Mouse (Mus musculus): Measurements from ENCODE around the gene Map3k13.
"Not testable (repeated sequence)": the region's sequence is repeated elsewhere in the genome, so short reads cannot be mapped to it uniquely, and the experiment has no call there.

The Map3k13 gene

DNA sequence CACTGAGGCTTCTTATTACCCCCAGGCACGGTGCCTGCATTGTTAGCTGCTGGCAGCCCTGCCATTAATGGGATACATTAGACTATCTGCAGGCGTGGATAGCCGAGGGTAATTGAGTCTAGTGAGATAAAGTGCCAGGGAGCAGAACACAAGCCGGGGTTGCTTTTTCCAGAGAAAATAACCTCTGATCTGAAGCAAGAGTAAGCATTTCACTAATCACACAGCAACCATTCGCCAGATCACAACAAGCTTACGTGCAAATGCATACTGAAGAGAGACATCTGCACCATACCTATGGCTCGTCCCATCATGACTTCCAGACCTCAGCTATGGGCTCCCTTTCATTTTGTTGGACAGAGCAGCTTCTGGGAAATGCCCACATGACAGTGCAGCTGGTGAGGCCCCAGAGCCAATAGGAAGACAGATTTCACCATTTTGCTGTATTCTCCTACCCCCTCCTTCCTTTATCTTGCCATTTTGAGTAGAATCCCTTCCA, 59.3 kb downstream of the Map3k13 start:
- no peak for DNase-seq (ENCODE audit: low spot score)

DNA sequence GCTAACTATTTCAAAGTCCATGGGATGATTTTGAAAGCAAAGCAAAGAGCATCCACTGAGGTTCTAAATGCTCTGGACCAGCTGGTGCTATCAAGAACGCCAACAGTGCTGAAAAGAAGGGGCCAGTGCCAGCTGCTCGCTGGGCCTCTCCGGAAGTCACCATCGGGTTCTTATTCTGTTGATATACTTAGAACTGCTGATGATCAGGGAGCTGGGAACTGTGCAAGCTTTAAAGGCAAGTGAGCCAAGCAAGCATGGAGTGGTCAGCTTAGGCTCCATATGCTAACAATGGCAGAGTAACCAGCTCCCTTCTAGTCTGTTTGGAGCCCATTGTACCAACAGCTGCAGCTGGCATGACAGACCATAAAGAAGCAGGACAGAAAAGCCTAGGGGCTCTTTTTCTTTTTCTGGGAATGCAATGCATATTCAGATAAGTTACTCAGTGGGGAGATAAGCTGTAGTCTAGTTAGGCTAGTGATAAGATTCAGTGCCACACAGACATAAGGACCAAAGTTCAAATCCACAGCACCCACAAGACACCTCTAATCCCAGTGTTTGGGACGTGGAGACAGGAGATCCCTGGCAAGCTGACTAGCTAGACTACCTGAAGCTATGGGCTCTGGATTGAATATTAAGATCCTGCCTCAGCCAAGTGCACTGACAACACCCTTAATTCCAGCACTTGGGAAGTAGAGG, 60.6 kb downstream of the Map3k13 start:
- DNase-seq (ENCODE audit: low spot score), result no peak

DNA sequence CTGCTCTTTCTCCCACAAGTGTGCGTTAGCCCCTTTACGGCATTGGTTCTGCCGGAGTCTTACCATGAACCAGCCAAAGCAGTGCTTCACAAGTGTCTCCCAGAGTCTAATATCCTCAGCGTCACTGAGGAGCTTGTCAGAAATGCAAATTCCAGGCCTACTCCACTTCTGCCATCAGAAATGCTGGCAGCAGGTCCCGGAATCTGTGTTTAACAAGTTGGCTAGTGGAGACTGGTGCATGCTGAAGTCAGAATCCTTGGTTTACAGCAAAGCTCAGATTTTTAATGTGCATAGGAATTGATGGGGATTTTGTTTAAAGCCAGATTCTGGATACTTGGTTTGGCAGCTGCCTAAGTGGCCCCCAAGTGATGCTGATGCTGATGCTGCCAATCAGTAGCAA, 62.0 kb downstream of the Map3k13 start:
- DNase-seq (ENCODE audit: low spot score), result no peak

DNA sequence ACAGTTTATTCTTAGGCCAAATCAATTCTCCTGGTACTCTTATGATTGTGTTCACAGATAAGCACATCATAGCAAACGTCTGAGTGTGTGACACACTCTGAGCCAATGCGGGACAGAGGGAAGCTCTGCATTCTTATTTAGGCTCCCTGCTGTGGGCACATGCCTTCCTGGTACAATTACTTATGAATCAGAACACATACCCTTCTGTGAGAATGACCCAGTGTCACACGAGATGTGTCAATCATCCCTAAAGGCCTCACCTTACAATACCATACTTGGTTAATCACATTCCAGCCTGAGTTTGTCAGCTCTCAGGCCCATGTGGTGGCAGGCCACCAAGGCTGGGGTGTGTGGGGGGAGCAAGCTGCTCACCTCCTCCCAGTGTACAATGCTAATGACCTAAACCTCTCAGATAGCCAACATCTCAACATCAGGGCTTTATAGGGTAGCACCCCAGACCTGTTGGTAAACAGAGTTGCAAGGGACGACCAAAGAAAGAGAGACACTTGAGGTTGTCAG, 63.0 kb downstream of the Map3k13 start:
- DNase-seq (ENCODE audit: low spot score), result no peak

DNA sequence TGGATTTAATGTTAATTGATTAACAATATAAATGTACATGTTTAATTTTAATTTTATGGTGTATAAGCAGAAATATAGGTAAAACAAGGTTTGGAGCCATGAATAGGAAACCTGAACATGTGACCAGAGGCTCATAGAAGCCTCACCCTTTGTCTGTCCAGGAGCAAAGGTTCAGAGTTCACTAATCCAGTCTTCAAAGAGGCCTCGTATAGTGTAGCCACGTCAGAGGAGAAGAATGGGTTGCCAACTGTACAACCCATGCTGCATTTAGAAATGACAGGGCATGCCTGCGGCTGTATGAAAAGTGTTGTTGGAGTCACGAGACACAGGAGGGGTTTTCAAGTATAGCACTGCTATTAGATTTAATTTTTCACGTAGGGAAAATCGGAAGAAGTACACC, 64.0 kb downstream of the Map3k13 start:
- DNase-seq (ENCODE audit: low spot score), result no peak

DNA sequence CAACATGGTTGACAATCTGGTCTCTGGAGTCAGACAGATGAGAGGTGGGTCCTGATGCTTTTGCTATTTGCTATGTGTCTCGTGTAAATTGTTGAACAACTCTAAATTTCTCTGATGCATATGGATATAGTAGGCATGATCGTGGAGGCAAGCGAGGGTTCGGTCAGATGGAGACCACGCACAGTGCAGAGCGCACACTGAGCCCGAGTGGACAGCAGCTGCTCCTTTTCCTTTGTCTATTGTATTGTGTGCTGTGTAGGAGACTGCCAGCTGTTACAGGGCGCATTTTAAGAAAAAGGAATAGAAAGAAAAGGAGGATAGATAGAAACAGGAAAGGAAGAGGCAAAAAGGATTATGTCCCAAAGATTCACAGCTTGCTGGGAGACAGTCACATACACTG, 64.7 kb downstream of the Map3k13 start:
- DNase-seq (ENCODE audit: low spot score), result no peak

DNA sequence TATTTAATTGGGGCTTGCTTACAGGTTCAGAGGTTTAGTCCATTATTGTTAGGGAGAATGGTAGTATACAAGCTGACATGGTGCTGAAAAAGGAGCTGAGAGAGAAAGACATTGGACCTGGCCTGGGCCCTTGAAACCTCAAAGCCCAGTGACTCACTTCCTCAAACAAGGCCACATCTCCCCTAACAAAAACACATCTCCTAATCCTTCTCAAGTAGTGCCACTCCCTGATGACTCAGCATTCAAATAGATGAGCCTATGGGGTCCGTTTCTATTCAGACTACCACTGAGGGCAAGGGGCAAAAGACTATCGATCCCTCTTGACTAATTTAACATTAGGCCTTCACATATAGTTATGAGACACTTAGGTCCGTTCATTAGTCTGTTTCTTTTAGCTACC, 68.3 kb downstream of the Map3k13 start:
- DNase-seq (ENCODE audit: low spot score), result no peak

DNA sequence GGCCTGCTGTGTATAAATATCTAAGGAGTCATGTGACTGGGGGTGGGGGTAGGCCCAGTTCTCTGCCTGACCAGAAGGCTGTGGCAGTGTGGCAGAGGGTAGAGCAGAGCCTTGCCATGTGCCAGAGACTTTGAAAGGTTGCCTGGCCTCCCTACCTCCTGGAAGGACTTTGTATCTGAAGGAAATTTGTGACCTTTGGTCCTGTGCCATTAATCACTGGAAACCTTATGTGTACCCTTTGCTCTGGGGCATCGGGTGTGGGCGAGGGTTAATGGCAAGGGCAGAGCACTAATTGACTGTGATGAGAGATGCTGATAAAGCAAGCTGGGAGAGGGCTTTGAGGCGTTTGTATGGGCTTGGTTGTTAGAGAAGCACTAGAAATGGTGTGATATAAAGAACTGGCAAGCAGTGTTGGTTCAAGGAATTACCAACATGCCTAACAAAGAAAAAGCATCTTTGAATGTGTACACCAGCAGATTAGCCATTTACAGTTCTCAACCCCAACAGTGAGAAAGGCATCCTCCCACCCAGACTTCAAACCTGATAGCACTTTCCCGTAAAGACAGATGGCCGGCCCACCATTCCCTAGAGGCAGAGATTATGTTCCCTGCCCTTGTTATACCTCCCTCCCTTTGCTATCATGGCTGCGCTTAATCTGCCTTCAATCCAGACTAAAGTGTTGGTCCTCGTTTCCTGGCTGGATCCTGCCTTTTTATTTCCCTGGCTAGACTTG, 71.3 kb downstream of the Map3k13 start:
- DNase-seq (ENCODE audit: low spot score), result no peak

DNA sequence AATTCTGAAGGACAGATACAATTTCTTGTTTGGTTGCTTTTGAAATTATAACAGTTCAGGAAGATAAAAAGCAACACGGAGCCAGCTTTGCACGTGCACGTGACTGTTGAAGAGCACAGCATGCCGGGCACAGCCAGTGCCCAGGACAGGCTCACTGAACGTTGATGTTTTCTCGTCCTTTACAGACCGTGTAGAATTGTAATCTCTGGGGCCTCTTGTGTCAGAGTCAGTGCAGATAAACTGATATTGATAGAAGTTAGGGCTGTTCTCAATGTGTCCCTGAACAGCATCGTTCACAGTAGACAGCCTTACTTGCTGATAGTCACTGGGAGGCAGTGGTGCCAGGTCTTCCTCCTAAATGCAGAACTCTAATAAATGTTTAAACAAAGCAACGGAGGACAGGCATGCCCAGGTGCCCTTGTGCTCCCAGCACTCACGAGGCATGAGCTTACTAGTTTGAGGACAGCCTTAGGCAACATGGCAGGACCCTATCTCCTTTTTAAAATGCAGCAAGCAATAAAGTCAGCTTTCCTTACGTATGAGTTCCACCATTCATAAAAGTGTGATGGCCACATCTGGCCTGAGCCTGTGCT, 71.9 kb downstream of the Map3k13 start:
- DNase-seq (ENCODE audit: low spot score), result no peak

DNA sequence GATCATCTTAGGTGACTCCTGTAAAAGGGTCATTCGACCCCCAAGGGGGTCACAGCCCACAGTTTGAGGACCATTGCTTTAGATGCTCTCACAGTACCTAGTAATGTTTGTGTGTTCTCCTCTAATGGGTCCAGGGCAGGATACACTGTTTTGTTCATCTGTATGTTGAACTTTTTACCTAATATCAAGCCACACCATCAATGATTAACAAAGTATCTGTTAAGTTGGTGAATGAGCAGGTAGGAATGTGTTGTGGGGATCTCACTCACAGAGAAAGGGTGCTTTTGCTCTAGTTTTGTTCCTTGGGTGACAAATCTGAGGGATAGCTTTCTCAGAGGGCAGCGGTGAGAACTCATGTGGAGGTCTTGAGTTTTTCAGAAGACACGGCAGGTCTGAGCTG, 73.6 kb downstream of the Map3k13 start:
- DNase-seq (ENCODE audit: low spot score), result no peak

DNA sequence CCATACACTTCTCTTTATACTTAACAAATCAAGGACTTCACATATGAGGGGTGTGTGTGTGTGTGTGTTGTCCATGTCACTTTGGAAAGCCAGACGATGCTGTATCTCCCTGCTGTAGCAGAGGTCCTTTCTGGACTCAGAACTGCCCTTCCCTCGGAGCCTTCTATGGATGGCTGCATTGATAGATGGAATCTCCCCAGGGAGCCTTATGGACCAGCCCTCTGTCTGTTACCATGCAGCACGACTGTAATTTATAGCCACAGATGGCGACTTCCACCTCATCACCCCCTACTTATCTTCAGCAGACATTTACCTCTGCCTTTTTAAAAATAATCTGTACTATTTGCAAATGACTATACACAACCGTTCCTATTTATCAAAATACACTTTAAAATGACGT, 74.5 kb downstream of the Map3k13 start:
- no peak for DNase-seq (ENCODE audit: low spot score)

DNA sequence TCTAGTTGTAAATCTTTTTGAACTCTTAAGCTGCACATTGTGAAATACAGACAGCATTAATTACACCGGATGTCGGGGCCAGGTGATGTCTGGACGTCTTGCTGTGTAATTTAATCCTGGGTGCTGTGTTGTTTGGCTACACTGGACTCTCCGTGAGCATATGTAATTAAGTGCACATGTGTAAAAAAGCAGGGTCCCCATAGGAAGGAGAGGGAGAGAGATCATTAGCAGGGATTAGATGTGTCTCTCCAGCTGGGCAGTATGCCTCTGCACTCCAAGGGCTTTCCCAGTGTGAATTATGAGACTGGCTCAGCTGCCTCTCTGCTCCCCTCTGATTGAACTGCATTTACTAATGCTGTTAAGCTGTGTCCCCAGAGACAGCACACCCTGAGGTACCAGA, 75.7 kb downstream of the Map3k13 start:
- DNase-seq (ENCODE audit: low spot score), result no peak

DNA sequence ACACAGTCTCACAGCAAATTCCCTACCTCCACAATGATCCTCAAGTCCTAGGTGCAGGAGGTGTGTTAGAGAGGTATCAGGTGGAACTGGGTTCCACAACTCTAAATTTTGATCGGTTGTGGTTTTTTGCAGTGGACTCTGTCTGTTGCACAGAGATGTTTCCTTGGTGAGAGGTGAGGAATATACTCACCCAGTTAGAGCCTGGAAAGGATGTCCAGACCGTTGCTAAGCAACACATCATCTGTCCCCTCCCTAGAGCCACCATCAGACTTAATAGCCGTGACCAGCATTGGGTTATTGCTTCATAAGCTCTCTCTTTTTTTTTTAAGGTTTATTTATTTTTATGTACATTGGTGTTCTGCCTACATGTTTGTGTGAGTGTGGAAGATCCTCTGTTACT, 83.6 kb downstream of the Map3k13 start:
- no peak for DNase-seq (ENCODE audit: low spot score)

DNA sequence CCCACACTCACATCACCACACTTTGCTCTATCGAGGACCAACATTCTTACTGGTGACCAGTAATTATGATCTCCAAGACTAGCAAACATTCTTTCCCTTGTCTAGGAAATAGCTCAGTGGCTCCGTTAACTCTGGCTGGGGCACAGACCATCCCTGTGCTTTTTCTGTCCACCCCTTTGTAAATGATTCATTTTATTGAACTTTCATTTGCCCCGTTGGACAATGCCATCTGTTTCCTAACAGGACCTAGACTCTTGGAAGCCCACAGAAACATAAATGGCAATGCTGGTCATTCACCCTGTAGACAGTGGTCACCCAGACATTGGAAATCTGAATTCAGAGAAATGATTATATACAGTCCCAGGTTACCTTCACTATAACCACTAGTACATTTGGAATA, 84.7 kb downstream of the Map3k13 start:
- no peak for DNase-seq (ENCODE audit: low spot score)

DNA sequence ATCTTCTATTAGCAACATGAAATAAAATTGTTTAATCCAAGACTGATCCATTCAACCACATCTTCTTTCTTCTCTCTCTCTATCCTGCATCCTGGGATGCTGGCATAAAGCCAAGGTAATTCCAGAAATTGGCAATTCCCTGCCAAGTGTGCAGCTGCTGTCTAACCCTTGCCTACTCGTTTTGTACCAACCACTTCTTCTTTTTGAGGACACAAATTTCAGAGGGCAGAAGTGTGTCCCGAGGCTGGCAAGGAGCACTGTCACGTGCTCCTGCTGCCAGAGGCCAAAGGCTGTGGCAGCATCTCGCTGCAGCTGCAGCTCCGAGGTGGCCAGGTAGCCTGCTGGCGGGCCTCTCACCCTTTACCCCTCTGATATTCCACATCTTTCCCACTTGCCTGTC, 87.0 kb downstream of the Map3k13 start:
- DNase-seq (ENCODE audit: low spot score), result no peak

DNA sequence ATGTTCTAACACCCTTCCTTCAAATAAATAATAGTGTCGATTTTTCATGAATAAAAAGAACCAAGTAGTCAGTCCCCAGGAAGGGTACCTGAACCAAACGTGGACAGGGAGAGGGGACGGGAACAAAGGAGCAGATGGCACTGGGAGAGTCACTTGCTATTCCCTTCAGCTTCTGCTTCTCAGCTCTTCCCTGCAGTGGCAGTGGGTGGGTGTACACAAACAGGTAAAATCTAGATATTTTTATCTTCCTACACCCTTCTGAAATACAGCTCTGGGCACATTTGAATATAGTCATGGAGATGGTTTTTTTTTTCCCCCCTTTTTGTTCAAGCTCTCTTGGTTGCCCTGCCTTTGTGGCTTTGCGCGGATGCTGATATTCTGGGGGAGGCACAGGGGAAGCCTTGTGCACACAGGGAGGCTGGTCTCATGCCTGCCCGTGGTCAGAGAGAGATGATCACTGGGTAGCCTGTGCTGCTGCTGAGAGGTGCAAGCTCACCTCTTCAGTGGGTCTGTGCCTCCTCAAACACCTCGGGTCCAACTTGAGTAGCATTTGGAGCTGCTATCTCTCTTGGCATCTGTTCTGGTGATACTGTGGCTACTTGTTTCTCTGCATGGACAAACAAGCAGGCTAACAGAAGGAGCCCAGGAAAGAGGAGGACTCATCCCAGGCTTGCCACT, 87.6 kb downstream of the Map3k13 start:
- DNase-seq (ENCODE audit: low spot score), result no peak

DNA sequence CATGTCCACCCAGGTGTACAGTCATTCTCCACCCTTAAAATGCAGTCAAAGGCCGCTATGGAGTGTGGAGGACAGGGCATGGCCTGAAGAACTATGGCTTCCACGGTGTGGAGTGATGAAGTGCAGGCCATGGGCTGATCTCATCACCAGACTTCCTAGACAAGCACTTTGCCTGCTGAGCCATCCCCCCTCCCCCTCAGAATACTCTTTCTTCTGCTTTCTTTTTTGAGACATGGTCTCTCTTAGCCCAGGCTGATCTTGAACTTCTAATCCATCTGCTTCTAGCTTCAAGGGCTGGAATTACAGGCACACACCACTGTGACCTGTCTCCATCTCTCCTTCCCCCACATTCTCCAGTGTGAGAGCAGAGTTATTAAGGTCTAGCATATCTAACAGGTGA, 93.5 kb downstream of the Map3k13 start:
- no peak for DNase-seq (ENCODE audit: low spot score)

DNA sequence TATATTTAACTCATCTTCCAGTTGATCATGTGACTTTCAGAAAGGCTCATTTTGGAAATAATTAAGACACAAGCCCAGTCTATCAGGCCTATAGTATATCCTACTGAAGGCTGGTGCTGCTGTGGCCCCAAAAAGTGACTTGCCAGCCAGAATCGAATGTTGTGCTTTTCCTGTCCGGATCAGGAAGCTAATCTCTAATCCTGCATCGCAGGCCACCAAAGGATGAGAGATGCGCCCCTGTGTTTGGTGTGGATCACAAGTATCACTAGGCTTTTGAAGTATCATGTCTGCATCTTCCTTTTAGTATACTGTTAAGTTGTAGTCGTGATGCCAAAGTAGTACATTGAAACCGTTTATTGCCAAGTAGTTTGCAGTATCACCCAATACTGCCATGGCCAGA, 99.7 kb downstream of the Map3k13 start:
- no peak for DNase-seq (ENCODE audit: low spot score)

DNA sequence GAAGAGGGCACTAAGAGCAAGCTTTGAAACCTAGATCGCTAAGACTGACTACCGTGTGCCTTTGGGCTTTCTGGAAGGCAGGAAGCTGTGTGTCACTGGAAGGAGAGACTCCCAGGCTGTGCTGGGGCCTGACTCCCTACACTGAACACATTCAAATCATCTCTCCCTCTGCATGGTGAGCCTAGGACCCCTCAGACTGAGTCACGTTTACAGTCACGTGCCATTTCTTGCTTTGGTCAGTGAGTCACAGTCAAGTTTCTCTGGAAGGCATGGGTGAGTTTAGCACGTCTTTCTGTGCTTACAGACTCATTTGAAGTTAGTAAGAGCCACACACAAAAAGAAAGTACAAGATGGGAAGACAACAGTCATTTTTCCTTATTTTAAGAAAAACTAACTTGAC, 107.1 kb downstream of the Map3k13 start:
- DNase-seq (ENCODE audit: low spot score), result no peak

DNA sequence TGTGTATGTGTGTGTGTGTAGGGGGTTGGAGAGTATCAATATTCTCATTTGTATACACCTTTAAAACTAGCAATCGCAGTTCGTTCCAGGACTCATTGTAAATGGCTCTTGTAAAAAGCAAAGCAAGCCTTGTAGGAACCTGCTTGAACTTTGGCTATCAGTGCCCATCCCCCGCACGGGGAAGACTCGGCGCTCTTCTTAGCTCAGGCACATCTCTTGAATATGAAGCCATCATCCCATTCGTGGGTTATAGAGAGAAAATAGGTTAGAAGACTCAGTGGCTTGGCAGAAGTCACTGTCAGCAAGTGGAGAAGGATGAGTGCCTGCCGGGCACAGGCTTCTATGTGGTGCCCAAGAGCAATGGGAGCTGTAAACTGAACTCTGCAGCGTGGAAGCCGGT, 110.5 kb downstream of the Map3k13 start:
- no peak for DNase-seq (ENCODE audit: low spot score)

DNA sequence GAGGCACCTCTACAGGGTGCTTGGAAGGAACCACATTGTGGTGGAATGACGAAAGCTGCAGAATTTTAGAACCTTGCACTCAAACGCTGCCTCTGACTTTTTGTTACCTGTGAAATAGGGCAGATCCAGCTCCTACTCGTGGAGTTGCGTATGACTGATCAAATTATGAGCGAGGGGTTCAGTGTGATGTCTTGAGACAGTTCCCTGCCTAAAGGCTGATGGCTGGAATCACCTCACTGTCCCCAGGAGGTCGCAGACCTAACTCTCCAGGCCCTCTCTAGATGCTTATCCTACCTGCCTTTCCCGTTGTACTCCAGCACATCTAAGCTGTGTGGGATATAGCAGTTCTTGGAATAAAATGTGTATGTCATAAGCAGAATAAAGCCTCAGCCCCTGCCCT, 111.8 kb downstream of the Map3k13 start:
- DNase-seq (ENCODE audit: low spot score), result no peak

DNA sequence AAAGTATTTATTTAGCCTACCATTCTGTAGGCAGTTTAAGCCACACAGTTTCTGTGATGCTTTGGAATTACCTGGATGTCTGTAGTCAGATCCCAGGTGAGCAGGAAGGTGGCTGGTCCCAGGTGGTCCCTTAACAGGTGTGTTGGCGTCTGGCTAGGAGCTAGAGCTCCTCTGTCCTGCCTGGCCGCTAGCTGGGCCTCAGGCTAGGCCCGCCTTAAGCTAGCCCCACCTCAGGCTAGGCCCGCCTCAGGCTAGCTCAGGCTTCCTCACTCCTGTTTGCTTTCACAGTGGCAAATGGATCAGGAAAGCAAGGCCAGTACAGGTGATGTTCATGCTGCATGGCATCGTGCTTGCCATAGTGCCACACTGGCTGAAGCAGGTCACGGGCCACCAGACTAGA, 112.8 kb downstream of the Map3k13 start:
- DNase-seq (ENCODE audit: low spot score), result no peak

DNA sequence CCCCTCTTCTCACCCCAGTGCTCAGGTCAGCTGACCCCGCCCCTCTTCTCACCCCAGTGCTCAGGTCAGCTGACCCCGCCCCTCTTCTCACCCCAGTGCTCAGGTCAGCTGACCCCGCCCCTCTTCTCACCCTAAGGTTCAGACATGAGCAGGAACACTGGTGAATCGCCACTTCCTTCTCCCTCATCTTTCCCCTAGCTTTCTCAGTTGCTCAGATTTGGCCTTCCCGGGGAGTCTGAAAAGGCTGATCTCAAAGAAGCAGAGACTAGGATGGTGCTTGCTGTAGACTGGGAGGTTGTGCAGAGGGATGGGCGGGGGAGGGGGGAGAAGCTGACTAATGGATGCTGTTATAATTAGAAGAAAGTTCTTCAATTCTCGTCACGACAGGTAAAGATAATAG, 114.8 kb downstream of the Map3k13 start:
- DNase-seq (ENCODE audit: low spot score), result not testable (repeated sequence)

All from left cerebral cortex, adult 11 months (tissue).